Mouse (Mus musculus): ENCODE data around the gene Usp48. TPM values are rescaled to one million over a fixed set of nuclear protein-coding genes. Genes with fewer than 3 reads are reported as not detected.

The Usp48 gene
- polyA plus RNA-seq, 1 experiment from 2014 or later: 100 TPM

- Histone ChIP-seq H3K9ac (replicated peaks) (no peak overlapping the region), H3K4me3 (replicated peaks) (no peak overlapping the region), H3K9me3 (no peaks in the 10 kb centered on the region), H3K27ac (no peak overlapping the region), H3K4me1 (replicated peaks) (no peaks in the 10 kb centered on the region), H3K36me3 (peaks cover 99% of the 10 kb centered on the region), H3K27me3 (no peaks in the 10 kb centered on the region), H3K4me2 (no peak overlapping the region)
- no peak for ATAC-seq (ENCODE audit: insufficient number of reproducible peaks, insufficient read depth, low FRiP score, low TSS enrichment, low read depth)
- 85% methylated on average over 15 of the region's 15 CpGs for WGBS
Measured at GRCm38 (mm10) chr4:137610256-137610655, 16.7 kb downstream of the Usp48 start.

- no peak for ATAC-seq (ENCODE audit: insufficient number of reproducible peaks, insufficient read depth, low FRiP score, low TSS enrichment, low read depth)
- Histone ChIP-seq H3K4me1 (replicated peaks) (no peaks in the 10 kb centered on the region), H3K9me3 (no peaks in the 10 kb centered on the region), H3K27ac (no peak overlapping the region), H3K27me3 (no peaks in the 10 kb centered on the region), H3K9ac (replicated peaks) (no peak overlapping the region), H3K36me3 (peaks cover 96% of the 10 kb centered on the region), H3K4me3 (replicated peaks) (no peak overlapping the region), H3K4me2 (no peak overlapping the region)
- WGBS: 95% methylated on average over 8 of the region's 8 CpGs
Measured at GRCm38 (mm10) chr4:137622847-137623246, 29.3 kb downstream of the Usp48 start.

GRCm38 (mm10) chr4:137627476-137628235, 34.1 kb downstream of the Usp48 start:
- no peak overlapping the region for H3K9ac ChIP-seq (replicated peaks)
- no peak overlapping the region for H3K4me3 ChIP-seq (replicated peaks)
- H3K36me3 ChIP-seq: peaks cover 94% of the 10 kb centered on the region
- no peak overlapping the region for H3K4me2 ChIP-seq
- no peak overlapping the region for H3K27ac ChIP-seq
- H3K4me1 ChIP-seq (replicated peaks): no peaks in the 10 kb centered on the region
- WGBS: 78% methylated on average over 8 of the region's 8 CpGs
- H3K9me3 ChIP-seq: no peaks in the 10 kb centered on the region
- ATAC-seq (ENCODE audit: insufficient number of reproducible peaks, insufficient read depth, low FRiP score, low TSS enrichment, low read depth): no peak
- no peaks in the 10 kb centered on the region for H3K27me3 ChIP-seq

GRCm38 (mm10) chr4:137628400-137628799, 34.8 kb downstream of the Usp48 start:
- Histone ChIP-seq H3K27ac (0 out of 2 replicates have a peak overlapping the region, but pooled peaks have one; percentile 4), H3K4me1 (replicated peaks) (no peaks in the 10 kb centered on the region), H3K27me3 (no peaks in the 10 kb centered on the region), H3K9me3 (no peaks in the 10 kb centered on the region), H3K4me3 (replicated peaks) (no peak overlapping the region), H3K4me2 (no peak overlapping the region), H3K9ac (replicated peaks) (no peak overlapping the region), H3K36me3 (peaks cover 94% of the 10 kb centered on the region)
- WGBS: 90% methylated on average over 6 of the region's 6 CpGs
- ATAC-seq (ENCODE audit: insufficient number of reproducible peaks, insufficient read depth, low FRiP score, low TSS enrichment, low read depth): no peak

- ATAC-seq (ENCODE audit: insufficient number of reproducible peaks, insufficient read depth, low FRiP score, low TSS enrichment, low read depth): no peak
- H3K4me1 ChIP-seq (replicated peaks): no peaks in the 10 kb centered on the region
- H3K27ac ChIP-seq: no peak overlapping the region
- H3K4me3 ChIP-seq (replicated peaks): no peak overlapping the region
- no peaks in the 10 kb centered on the region for H3K27me3 ChIP-seq
- H3K9me3 ChIP-seq: no peaks in the 10 kb centered on the region
- H3K4me2 ChIP-seq: no peak overlapping the region
- WGBS: 89% methylated on average over 7 of the region's 7 CpGs
- no peak overlapping the region for H3K9ac ChIP-seq (replicated peaks)
- peaks cover 93% of the 10 kb centered on the region for H3K36me3 ChIP-seq
Measured at GRCm38 (mm10) chr4:137629354-137629753, 35.8 kb downstream of the Usp48 start.

- H3K27ac ChIP-seq: no peak overlapping the region
- no peaks in the 10 kb centered on the region for H3K4me1 ChIP-seq (replicated peaks)
- 78% methylated on average over 2 of the region's 2 CpGs for WGBS
- H3K27me3 ChIP-seq: no peaks in the 10 kb centered on the region
- H3K4me2 ChIP-seq: no peak overlapping the region
- H3K9ac ChIP-seq (replicated peaks): no peak overlapping the region
- ATAC-seq (ENCODE audit: insufficient number of reproducible peaks, insufficient read depth, low FRiP score, low TSS enrichment, low read depth): no peak
- H3K9me3 ChIP-seq: no peaks in the 10 kb centered on the region
- H3K36me3 ChIP-seq: peaks cover 93% of the 10 kb centered on the region
- H3K4me3 ChIP-seq (replicated peaks): no peak overlapping the region
Measured at GRCm38 (mm10) chr4:137630153-137630552, 36.6 kb downstream of the Usp48 start.

- H3K27ac ChIP-seq: no peak overlapping the region
- peaks cover 96% of the 10 kb centered on the region for H3K36me3 ChIP-seq
- H3K27me3 ChIP-seq: no peaks in the 10 kb centered on the region
- WGBS: 79% methylated on average over 3 of the region's 3 CpGs
- no peaks in the 10 kb centered on the region for H3K9me3 ChIP-seq
- no peak for ATAC-seq (ENCODE audit: insufficient number of reproducible peaks, insufficient read depth, low FRiP score, low TSS enrichment, low read depth)
- no peaks in the 10 kb centered on the region for H3K4me1 ChIP-seq (replicated peaks)
- H3K4me3 ChIP-seq (replicated peaks): no peak overlapping the region
- H3K9ac ChIP-seq (replicated peaks): no peak overlapping the region
- H3K4me2 ChIP-seq: no peak overlapping the region
Measured at GRCm38 (mm10) chr4:137631596-137631995, 38.0 kb downstream of the Usp48 start.

GRCm38 (mm10) chr4:137633394-137633793, 39.8 kb downstream of the Usp48 start:
- Histone ChIP-seq H3K4me1 (replicated peaks) (no peaks in the 10 kb centered on the region), H3K4me3 (replicated peaks) (no peak overlapping the region), H3K9me3 (no peaks in the 10 kb centered on the region), H3K27ac (no peak overlapping the region), H3K27me3 (no peaks in the 10 kb centered on the region), H3K36me3 (peaks cover 95% of the 10 kb centered on the region), H3K9ac (replicated peaks) (no peak overlapping the region), H3K4me2 (no peak overlapping the region)
- 86% methylated on average over 4 of the region's 4 CpGs for WGBS
- ATAC-seq (ENCODE audit: insufficient number of reproducible peaks, insufficient read depth, low FRiP score, low TSS enrichment, low read depth): no peak

GRCm38 (mm10) chr4:137636597-137636996, 43.0 kb downstream of the Usp48 start:
- H3K4me3 ChIP-seq (replicated peaks): no peak overlapping the region
- no peak for ATAC-seq (ENCODE audit: insufficient number of reproducible peaks, insufficient read depth, low FRiP score, low TSS enrichment, low read depth)
- no peak overlapping the region for H3K4me2 ChIP-seq
- 83% methylated on average over 3 of the region's 3 CpGs for WGBS
- H3K9me3 ChIP-seq: no peaks in the 10 kb centered on the region
- H3K9ac ChIP-seq (replicated peaks): no peak overlapping the region
- H3K36me3 ChIP-seq: peaks cover 97% of the 10 kb centered on the region
- H3K27me3 ChIP-seq: no peaks in the 10 kb centered on the region
- H3K27ac ChIP-seq: no peak overlapping the region
- no peaks in the 10 kb centered on the region for H3K4me1 ChIP-seq (replicated peaks)

GRCm38 (mm10) chr4:137641556-137641955, 48.0 kb downstream of the Usp48 start:
- WGBS: 85% methylated on average over 5 of the region's 5 CpGs
- no peaks in the 10 kb centered on the region for H3K4me1 ChIP-seq (replicated peaks)
- H3K9ac ChIP-seq (replicated peaks): no peak overlapping the region
- ATAC-seq (ENCODE audit: insufficient number of reproducible peaks, insufficient read depth, low FRiP score, low TSS enrichment, low read depth): no peak
- H3K4me3 ChIP-seq (replicated peaks): no peak overlapping the region
- H3K27me3 ChIP-seq: no peaks in the 10 kb centered on the region
- H3K9me3 ChIP-seq: no peaks in the 10 kb centered on the region
- no peak overlapping the region for H3K4me2 ChIP-seq
- H3K36me3 ChIP-seq: peaks cover 90% of the 10 kb centered on the region
- no peak overlapping the region for H3K27ac ChIP-seq

- no peak for ATAC-seq (ENCODE audit: insufficient number of reproducible peaks, insufficient read depth, low FRiP score, low TSS enrichment, low read depth)
- Histone ChIP-seq H3K27me3 (no peaks in the 10 kb centered on the region), H3K4me1 (replicated peaks) (no peaks in the 10 kb centered on the region), H3K4me3 (replicated peaks) (no peak overlapping the region), H3K4me2 (no peak overlapping the region), H3K9ac (replicated peaks) (no peak overlapping the region), H3K27ac (no peak overlapping the region), H3K9me3 (no peaks in the 10 kb centered on the region), H3K36me3 (peaks cover 91% of the 10 kb centered on the region)
- 77% methylated on average over 2 of the region's 2 CpGs for WGBS
Measured at GRCm38 (mm10) chr4:137642101-137642500, 48.5 kb downstream of the Usp48 start.

GRCm38 (mm10) chr4:137643459-137643858, 49.9 kb downstream of the Usp48 start:
- Histone ChIP-seq H3K9me3 (no peaks in the 10 kb centered on the region), H3K4me3 (replicated peaks) (no peak overlapping the region), H3K27ac (no peak overlapping the region), H3K4me2 (no peak overlapping the region), H3K9ac (replicated peaks) (no peak overlapping the region), H3K36me3 (peaks cover 91% of the 10 kb centered on the region), H3K27me3 (no peaks in the 10 kb centered on the region), H3K4me1 (replicated peaks) (no peaks in the 10 kb centered on the region)
- no peak for ATAC-seq (ENCODE audit: insufficient number of reproducible peaks, insufficient read depth, low FRiP score, low TSS enrichment, low read depth)
- WGBS: 71% methylated on average over 2 of the region's 2 CpGs

Measured in limb, embryonic 12.5 days (tissue).